Mouse (Mus musculus): ENCODE measurements around the gene Tmtc1.

Gene Tmtc1

DNA sequence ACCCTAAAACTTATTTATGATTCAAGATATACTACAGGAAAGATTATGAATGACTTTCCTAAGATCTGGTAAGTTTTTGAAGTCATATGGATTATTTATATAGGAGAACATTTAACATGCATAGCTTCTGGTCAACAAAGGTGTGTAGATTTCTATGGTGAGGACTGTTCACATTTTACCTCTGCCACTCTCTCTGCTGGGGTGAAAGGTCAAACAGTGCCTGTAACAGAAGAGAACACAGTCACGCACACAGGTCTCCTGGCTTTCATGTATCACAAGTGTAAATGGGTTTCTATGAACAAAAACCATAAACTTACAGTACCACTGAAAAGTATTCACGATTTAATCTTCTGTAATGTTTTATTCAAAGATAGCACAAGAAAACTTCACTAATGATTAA, 245.0 kb downstream of the Tmtc1 start:
- in situ Hi-C loops (cut with MboI; ENCODE audit: low sequenced_read_pairs) = no loop called here

DNA sequence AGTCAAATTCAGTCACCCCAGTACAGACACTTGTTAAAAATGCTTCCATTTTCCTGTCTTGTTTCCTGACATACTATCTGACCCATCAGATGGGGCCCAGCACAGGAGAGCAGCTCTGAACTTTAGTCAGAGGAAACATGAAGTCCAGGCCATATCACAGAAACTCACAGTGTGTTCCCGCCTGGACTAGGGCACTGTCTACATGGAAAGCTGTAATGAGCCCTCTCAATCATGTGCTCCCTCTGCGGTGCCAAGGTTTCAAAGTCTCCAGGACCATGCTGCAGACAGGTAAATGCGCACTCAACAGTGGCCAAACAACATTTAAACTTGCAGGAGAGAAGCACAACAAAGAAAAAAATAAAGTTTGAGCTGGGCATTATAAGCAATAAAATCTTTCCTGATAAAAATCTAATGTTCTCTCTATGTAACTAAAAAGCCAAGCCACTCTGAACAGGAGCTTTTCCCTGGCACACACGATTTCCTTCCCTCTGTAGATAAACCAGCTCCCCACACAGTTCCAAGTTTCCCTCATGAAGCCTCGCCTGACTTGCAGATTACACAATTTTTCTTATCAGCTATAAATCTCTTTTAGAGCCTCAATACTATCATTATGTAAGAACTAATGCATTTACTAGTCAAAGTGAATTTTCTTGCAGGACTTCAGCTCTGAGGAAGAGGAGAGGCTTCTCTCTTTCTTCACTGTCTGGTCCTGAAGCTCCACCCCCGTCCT, 250.1 kb downstream of the Tmtc1 start:
- in situ Hi-C loops (cut with MboI; ENCODE audit: low sequenced_read_pairs) = no loop called here

DNA sequence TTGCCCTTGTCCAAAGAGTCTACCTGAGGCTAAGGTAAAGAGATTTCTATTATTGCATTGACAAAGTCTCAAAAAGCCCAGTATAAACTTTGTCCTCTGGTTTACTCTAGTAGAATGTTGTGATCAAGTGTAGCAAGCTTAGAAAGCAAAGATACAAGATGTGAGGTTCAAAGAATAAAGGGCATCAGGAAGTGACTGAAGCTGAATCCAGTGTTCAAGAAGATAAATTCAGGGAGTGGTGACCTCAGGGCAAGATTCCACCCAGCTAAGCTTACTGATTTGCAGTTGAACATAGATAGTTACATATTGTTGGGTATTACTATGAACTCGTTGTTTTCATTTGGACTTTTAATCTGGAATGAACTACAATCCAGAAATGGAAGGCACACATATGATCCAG, 258.5 kb downstream of the Tmtc1 start:
- in situ Hi-C loops (cut with MboI; ENCODE audit: low sequenced_read_pairs) = no loop called here

All from CH12F3 (cell line).